Mouse (Mus musculus) megakaryocyte, embryonic 14.5 days (primary cell): ENCODE measurements at regions not wholly inside any gene's neighbourhood (a gene's known extent, or its start where the extent isn't known, plus 50 kb on each side); places are given as distances from the start of the nearest gene placed in this dataset.

ENCODE experiments used
- FLI1 ChIP-seq: IDR thresholded peaks from 2 replicates; pipeline ENCODE4 v1.6.1; 2012; ENCODE audit warnings: low read length, inconsistent platforms, mixed read lengths
- GATA1 ChIP-seq: IDR thresholded peaks from 3 replicates; pipeline ENCODE4 v1.6.1; 2012; ENCODE audit warnings: mixed read lengths, low read length, inconsistent platforms, borderline replicate concordance

- TF ChIP-seq GATA1 (no peak), FLI1 (no peak)
Measured at GRCm38 (mm10) chr2:34088832-34089231, 201.1 kb upstream of the Mvb12b start.
